Mouse (Mus musculus) midbrain, embryonic 11.5 days (tissue): Measurements from ENCODE around the gene Acvr2a. TPM values are rescaled to one million over a fixed set of nuclear protein-coding genes. Genes with fewer than 3 reads are reported as not detected.

Experiments used
- ATAC-seq: fragments of 200-750 bp; cut with Nextera tagmentation; 2 replicates; pipeline ENCODE4 v1.8.0; 2017; ENCODE audit warnings: moderate TSS enrichment, moderate library complexity; ENCODE audit not compliant: low FRiP score
- DNase-seq: peaks from one replicate; pipeline ENCODE4 v3.0.0; 2015; ENCODE audit warnings: low spot score; ENCODE audit errors: missing footprints
- H3K27ac ChIP-seq: fragments of 300-500 bp; sonication (generic); 2 replicates; pipeline ENCODE4 v1.5.1; 2014; ENCODE audit warnings: low read depth, low read length
- H3K27me3 ChIP-seq: fragments of 300-500 bp; sonication (generic); 2 replicates; pipeline ENCODE4 v1.6.1; 2014; ENCODE audit warnings: mild to moderate bottlenecking, low read length, moderate library complexity, mixed read lengths; ENCODE audit not compliant: control insufficient read depth, insufficient read depth
- H3K36me3 ChIP-seq: fragments of 300-500 bp; sonication (generic); 2 replicates; pipeline ENCODE4 v1.6.1; 2014; ENCODE audit warnings: mild to moderate bottlenecking, low read length, moderate library complexity, mixed read lengths; ENCODE audit not compliant: control insufficient read depth, insufficient read depth
- H3K4me1 ChIP-seq: fragments of 300-500 bp; sonication (generic); 2 replicates; pipeline ENCODE4 v1.6.1; 2014; ENCODE audit warnings: low read length; ENCODE audit not compliant: control insufficient read depth, insufficient read depth
- H3K4me2 ChIP-seq: fragments of 300-500 bp; sonication (generic); 2 replicates; pipeline ENCODE4 v1.6.1; 2014; ENCODE audit warnings: mild to moderate bottlenecking, moderate library complexity
- H3K4me3 ChIP-seq: fragments of 300-500 bp; sonication (generic); 2 replicates; pipeline ENCODE4 v1.5.1; 2014; ENCODE audit warnings: low read depth, low read length
- H3K9ac ChIP-seq: fragments of 300-500 bp; sonication (generic); 2 replicates; pipeline ENCODE4 v1.6.1; 2014; ENCODE audit warnings: low read length
- H3K9me3 ChIP-seq: fragments of 300-500 bp; sonication (generic); 2 replicates; pipeline ENCODE4 v1.6.1; 2016; ENCODE audit warnings: low read length; ENCODE audit not compliant: control insufficient read depth
- WGBS: fragments of 180-500 bp; shearing (Covaris S2); extraction: QIAGEN DNeasy Blood & Tissue Kit; methylation state at CpG from one replicate; pipeline ENCODE4 v1.1.7; 2014; 5-methylcytosine and 5-hydroxymethylcytosine counted together
- polyA plus RNA-seq: library from polyadenylated mRNA; unstranded; fragments of >200 nt; fragmentation: Nextera tagmentation; extraction: Ambion mirVana; gene quantifications from 2 replicates; pipeline ENCODE4 v1.2.1, GENCODE M21; 2014

The Acvr2a gene
- polyA plus RNA-seq = 39.0 and 40.3 TPM in 2 replicates

DNA sequence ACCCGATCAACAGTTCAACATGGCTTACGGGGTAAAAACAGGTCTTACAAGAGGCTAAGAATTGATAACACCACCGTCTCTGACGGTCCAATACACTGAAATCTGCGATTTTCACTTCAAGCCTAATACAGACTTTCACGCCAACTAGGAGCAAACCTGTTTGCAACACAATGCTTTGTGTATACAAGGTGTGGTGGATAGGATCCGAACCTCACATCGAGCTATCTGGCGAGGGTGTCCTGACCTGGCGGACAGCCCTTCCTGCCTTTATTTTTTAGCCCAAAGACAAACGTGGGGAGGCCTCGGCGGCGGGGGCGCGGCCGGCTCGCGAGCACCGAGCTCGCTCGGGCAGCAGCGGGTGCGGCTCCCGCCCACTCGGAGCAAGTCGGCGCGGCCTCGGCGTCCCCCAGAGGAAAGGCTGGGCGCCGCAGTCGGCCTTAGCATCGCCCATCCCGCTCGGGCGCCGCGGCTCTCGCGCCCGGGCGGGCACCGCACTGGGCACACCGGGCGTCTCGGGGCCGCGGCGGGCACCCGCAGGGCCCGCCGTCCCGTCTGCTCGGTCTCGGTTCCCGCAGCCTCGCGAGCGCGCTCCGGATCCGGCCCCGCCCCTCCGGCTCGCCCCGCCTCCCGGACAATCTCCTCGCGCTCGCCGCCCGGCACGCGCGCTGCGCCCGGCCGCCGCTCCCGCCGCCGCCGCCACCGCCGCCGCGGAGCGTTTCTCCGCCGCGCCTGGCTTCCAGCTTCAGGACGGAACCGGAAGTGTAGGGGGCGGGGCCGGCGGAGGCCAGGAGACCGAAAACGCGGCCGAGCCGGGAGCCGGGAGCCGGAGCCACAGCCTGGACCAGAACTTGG, at the start of gene Acvr2a:
Acvr2a (plus strand) TSS at position 739 of the 852 bp plus-strand sequence.
- Histone ChIP-seq H3K27ac (peak within 1 kb of the TSS; percentile 94), H3K9ac (peak within 1 kb of the TSS; percentile 86), H3K36me3 (no peaks in the 10 kb centered on the region), H3K4me3 (peak within 1 kb of the TSS; percentile 85), H3K27me3 (no peaks in the 10 kb centered on the region), H3K4me1 (peaks cover 10% of the 10 kb centered on the region; the same call in 1 of the 2 replicates), H3K9me3 (no peaks in the 10 kb centered on the region), H3K4me2 (peak within 1 kb of the TSS; percentile 78)
- under 1% methylated on average over 77 of the region's 105 CpGs for WGBS
- ATAC-seq (peak; percentile 93), DNase-seq (peak; percentile 98)

- Histone ChIP-seq H3K9me3 (no peaks in the 10 kb centered on the region), H3K9ac (no peak overlapping the region), H3K4me3 (no peak overlapping the region), H3K4me2 (no peak overlapping the region), H3K27ac (no peak overlapping the region), H3K27me3 (no peaks in the 10 kb centered on the region), H3K36me3 (no peaks in the 10 kb centered on the region), H3K4me1 (no peaks in the 10 kb centered on the region)
- 95% methylated on average over 5 of the region's 5 CpGs for WGBS
- DNase-seq (peak; percentile 21), ATAC-seq (no peak)
Measured at GRCm38 (mm10) chr2:48766513-48766912, 47.4 kb upstream of the Acvr2a start.

DNA sequence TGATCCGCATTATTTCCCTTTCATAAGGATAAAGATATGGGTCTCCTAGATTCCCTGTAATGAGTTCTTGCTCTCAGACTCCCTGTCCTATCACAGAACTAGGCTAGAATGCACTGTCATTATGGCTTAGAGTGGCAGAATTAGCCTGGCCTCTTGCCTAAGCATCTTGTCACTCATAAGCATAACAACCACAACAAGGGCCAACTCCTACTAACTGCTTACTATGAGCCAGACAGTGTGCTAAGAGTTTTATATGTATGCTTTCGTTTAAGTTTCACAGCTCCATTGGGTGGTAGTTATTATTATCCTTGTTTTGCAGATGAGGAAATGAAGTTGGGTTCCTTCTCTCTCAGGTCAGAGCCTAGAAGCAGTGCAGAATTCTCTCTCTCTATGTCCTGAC, 46.1 kb upstream of the Acvr2a start:
- Histone ChIP-seq H3K9ac (no peak overlapping the region), H3K4me1 (no peaks in the 10 kb centered on the region), H3K9me3 (no peaks in the 10 kb centered on the region), H3K27me3 (no peaks in the 10 kb centered on the region), H3K27ac (no peak overlapping the region), H3K4me2 (no peak overlapping the region), H3K4me3 (no peak overlapping the region), H3K36me3 (no peaks in the 10 kb centered on the region)
- 92% methylated on average over 2 of the region's 2 CpGs for WGBS
- DNase-seq (no peak), ATAC-seq (no peak)

DNA sequence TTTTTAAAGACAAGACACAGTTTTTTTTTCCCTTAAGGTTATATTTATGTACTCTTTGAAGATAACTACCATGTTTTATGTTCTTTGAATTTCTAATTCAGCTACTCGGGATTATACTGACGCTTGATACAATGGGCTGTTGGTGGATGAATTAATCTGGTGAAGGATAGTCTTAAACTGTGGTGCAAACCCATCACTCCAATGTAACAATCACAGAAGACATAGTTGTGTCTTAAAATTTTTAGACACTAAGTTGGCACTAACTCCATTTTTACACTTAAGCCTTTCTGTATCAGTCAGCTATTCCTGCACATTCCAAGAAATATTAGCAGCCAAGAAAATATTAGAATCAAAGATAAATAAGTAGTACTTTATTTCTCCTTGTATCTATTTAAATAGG, 45.7 kb upstream of the Acvr2a start:
- H3K27me3 ChIP-seq = no peaks in the 10 kb centered on the region
- 84% methylated on average over 2 of the region's 2 CpGs for WGBS
- DNase-seq (no peak), ATAC-seq (no peak)
- no peak overlapping the region for H3K4me3 ChIP-seq
- H3K4me1 ChIP-seq = no peaks in the 10 kb centered on the region
- no peak overlapping the region for H3K9ac ChIP-seq
- H3K36me3 ChIP-seq = no peaks in the 10 kb centered on the region
- H3K9me3 ChIP-seq = no peaks in the 10 kb centered on the region
- no peak overlapping the region for H3K27ac ChIP-seq
- H3K4me2 ChIP-seq = no peak overlapping the region

GRCm38 (mm10) chr2:48770100-48770499, 43.8 kb upstream of the Acvr2a start:
- Histone ChIP-seq H3K4me2 (no peak overlapping the region), H3K9me3 (no peaks in the 10 kb centered on the region), H3K4me3 (no peak overlapping the region), H3K9ac (no peak overlapping the region), H3K4me1 (no peaks in the 10 kb centered on the region), H3K27me3 (no peaks in the 10 kb centered on the region), H3K27ac (no peak overlapping the region), H3K36me3 (no peaks in the 10 kb centered on the region)
- 88% methylated on average over 7 of the region's 7 CpGs for WGBS
- DNase-seq = peak; percentile 23
- ATAC-seq = no peak

DNA sequence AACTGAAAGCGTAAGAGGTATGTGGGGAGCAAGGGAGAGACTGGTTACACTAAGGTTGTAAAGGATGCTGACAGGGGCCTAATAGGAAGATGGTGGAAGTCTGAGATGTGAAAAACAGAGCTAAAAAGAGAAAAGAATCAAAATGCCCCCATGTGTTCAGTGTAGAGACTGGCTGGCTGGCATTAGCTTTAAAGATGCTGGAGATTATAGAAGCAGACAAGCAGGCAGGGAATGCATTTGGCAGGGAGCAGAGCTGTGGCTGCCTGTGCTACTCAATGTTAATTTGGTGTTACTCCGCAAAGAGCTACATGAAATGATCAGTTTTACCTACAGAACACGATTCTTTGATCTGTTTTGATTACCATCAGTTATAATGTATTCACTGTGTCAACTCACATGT, 43.3 kb upstream of the Acvr2a start:
- DNase-seq (peak; percentile 10), ATAC-seq (no peak)
- Histone ChIP-seq H3K4me3 (no peak overlapping the region), H3K36me3 (no peaks in the 10 kb centered on the region), H3K27me3 (no peaks in the 10 kb centered on the region), H3K9ac (no peak overlapping the region), H3K4me2 (no peak overlapping the region), H3K9me3 (no peaks in the 10 kb centered on the region), H3K27ac (no peak overlapping the region), H3K4me1 (no peaks in the 10 kb centered on the region)
- 85% methylated on average over 3 of the region's 3 CpGs for WGBS

DNA sequence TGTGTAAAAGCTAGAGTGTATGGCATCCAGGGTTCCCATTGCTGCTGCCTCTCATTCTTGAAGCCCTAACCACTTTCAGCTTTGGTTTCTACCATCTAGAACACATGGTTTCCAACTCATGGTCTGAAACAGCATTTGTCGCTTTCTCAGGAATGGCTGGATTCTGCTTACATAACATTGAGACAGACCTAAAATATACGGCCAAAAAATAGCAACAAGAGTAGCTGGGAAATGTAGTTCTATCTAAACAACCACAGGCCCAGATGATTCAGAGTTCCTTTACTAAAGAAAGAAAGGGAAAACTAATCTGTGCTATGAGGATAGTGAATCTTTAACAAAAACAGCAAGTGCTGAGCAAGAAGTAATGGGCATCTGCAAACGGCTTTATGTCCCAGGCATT, 38.6 kb upstream of the Acvr2a start:
- H3K9ac ChIP-seq = no peak overlapping the region
- no peaks in the 10 kb centered on the region for H3K36me3 ChIP-seq
- H3K4me2 ChIP-seq = no peak overlapping the region
- H3K4me3 ChIP-seq = no peak overlapping the region
- WGBS = 93% methylated on average over 3 of the region's 3 CpGs
- H3K9me3 ChIP-seq = no peaks in the 10 kb centered on the region
- ATAC-seq = no peak
- peak; percentile 0 for DNase-seq
- no peak overlapping the region for H3K27ac ChIP-seq
- H3K4me1 ChIP-seq = no peaks in the 10 kb centered on the region
- H3K27me3 ChIP-seq = no peaks in the 10 kb centered on the region

GRCm38 (mm10) chr2:48788901-48789300, 25.0 kb upstream of the Acvr2a start:
- no peak overlapping the region for H3K27ac ChIP-seq
- H3K4me3 ChIP-seq = no peak overlapping the region
- H3K27me3 ChIP-seq = no peaks in the 10 kb centered on the region
- no peaks in the 10 kb centered on the region for H3K9me3 ChIP-seq
- no peaks in the 10 kb centered on the region for H3K36me3 ChIP-seq
- no peaks in the 10 kb centered on the region for H3K4me1 ChIP-seq
- no peak overlapping the region for H3K9ac ChIP-seq
- 78% methylated on average over 3 of the region's 3 CpGs for WGBS
- DNase-seq (no peak), ATAC-seq (no peak)
- no peak overlapping the region for H3K4me2 ChIP-seq

- H3K27me3 ChIP-seq = no peaks in the 10 kb centered on the region
- peak; percentile 96 for DNase-seq
- no peaks in the 10 kb centered on the region for H3K9me3 ChIP-seq
- peaks cover 10% of the 10 kb centered on the region; the same call in 1 of the 2 replicates for H3K4me1 ChIP-seq
- H3K36me3 ChIP-seq = no peaks in the 10 kb centered on the region
- peak overlapping the region; percentile 86 for H3K9ac ChIP-seq
- WGBS = under 1% methylated on average over 66 of the region's 76 CpGs
- H3K27ac ChIP-seq = peak overlapping the region; percentile 94
- H3K4me2 ChIP-seq = peak overlapping the region; percentile 78
- H3K4me3 ChIP-seq = peak overlapping the region; percentile 85
- peak; percentile 78 for ATAC-seq
Measured at GRCm38 (mm10) chr2:48814223-48815038, 522 bp downstream of the Acvr2a start.
